Mouse (Mus musculus) embryonic facial prominence, embryonic 14.5 days (tissue): ENCODE data around the gene Med9. TPM values are rescaled to one million over a fixed set of nuclear protein-coding genes. Genes with fewer than 3 reads are reported as not detected.
A peak's percentile ranks its signal among the peaks of the same experiment; 100 is the strongest.

ENCODE experiments used
- ATAC-seq: fragments of 200-750 bp; cut with Nextera tagmentation; 2 replicates; pipeline ENCODE4 v1.8.0; 2017; ENCODE audit warnings: low read depth, moderate number of reproducible peaks, moderate TSS enrichment
- DNase-seq: peaks from one replicate; pipeline ENCODE4 v3.0.0-alpha.2; 2015; ENCODE audit warnings: low spot score
- H3K27ac ChIP-seq: fragments of 300-500 bp; sonication (generic); replicated peaks from 2 replicates; pipeline ENCODE4 v1.5.1; 2014; ENCODE audit warnings: low read depth, mild to moderate bottlenecking, low read length, moderate library complexity
- H3K27me3 ChIP-seq: fragments of 300-500 bp; sonication (generic); replicated peaks from 2 replicates; pipeline ENCODE4 v1.6.1; 2014; ENCODE audit warnings: low read length; ENCODE audit not compliant: control insufficient read depth, insufficient read depth
- H3K36me3 ChIP-seq: fragments of 300-500 bp; sonication (generic); 2 replicates; pipeline ENCODE4 v1.6.1; 2014; ENCODE audit warnings: low read length, mixed read lengths; ENCODE audit not compliant: control insufficient read depth, insufficient read depth
- H3K4me1 ChIP-seq: fragments of 300-500 bp; sonication (generic); 2 replicates; pipeline ENCODE4 v1.6.1; 2014; ENCODE audit warnings: antibody characterized with exemption, low read length; ENCODE audit not compliant: control insufficient read depth, insufficient read depth
- H3K4me2 ChIP-seq: fragments of 300-500 bp; sonication (generic); 2 replicates; pipeline ENCODE4 v1.6.1; 2014; ENCODE audit warnings: low read depth, mild to moderate bottlenecking, low read length, moderate library complexity, mixed read lengths
- H3K4me3 ChIP-seq: fragments of 300-500 bp; sonication (generic); 2 replicates; pipeline ENCODE4 v1.5.1; 2014; ENCODE audit warnings: low read depth, mild to moderate bottlenecking, low read length
- H3K9ac ChIP-seq: fragments of 300-500 bp; sonication (generic); 2 replicates; pipeline ENCODE4 v1.6.1; 2014; ENCODE audit warnings: low read depth, mild to moderate bottlenecking, low read length, moderate library complexity, mixed read lengths
- H3K9me3 ChIP-seq: fragments of 300-500 bp; sonication (generic); 2 replicates; pipeline ENCODE4 v1.6.1; 2016; ENCODE audit warnings: low read length; ENCODE audit not compliant: control insufficient read depth
- WGBS: fragments of 180-500 bp; shearing (Covaris S2); extraction: QIAGEN DNeasy Blood & Tissue Kit; methylation state at CpG from one replicate; pipeline ENCODE4 v1.1.7; 2014; 5-methylcytosine and 5-hydroxymethylcytosine counted together
- polyA plus RNA-seq: library from polyadenylated mRNA; unstranded; fragments of >200 nt; fragmentation: Nextera tagmentation; extraction: Ambion mirVana; gene quantifications from 2 replicates; pipeline ENCODE4 v1.2.1, GENCODE M21; 2014

Gene Med9
- polyA plus RNA-seq, 1 experiment from 2014 or later: 33.3 TPM

DNA sequence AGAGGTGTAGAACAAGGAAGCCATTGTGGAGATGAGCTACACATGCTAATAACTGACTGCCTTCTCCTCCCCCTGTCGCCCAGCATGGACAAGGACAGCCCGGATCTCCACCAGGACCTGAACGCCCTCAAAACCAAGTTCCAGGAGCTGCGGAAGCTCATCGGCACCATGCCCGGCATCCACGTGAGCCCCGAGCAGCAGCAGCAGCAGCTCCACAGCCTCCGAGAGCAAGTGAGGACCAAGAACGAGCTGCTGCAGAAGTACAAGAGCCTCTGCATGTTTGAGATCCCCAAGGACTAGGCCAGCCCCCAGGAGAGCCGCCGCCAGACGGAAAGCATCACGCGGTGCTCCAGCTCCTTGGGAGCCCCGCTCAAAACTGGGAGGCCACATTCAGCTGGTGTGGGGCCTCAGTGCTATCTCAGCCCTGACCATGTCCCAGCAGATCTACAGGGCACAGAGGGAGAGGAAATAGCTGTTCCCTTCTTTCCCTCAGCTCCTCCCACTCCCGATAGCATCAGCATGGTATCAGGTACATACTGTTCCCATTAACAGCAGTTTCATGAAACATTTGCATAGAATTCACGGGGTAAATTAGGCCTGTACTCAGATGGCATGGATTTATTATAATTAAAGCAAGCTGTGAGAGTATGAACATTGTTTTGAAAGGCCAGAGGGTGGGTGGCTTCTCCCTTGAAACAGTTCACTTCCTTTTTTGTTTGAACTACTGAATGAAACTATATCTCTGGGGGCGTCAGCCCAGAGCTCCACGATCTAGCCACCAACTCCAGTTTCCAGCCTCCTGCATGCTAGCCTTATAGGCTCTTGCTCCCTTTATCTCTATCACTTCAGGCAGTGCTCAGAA is 12.7 kb downstream of the Med9 start:
- ATAC-seq (peak; percentile 22; the same call in 1 of the 2 replicates), DNase-seq (peak; percentile 56)
- H3K36me3 ChIP-seq: peaks cover 26% of the 10 kb centered on the region
- H3K9ac ChIP-seq: no peak overlapping the region; the same call in 1 of the 2 replicates
- H3K4me2 ChIP-seq: peak overlapping the region; percentile 16; the same call in 1 of the 2 replicates
- no peak overlapping the region for H3K4me3 ChIP-seq
- H3K4me1 ChIP-seq: peaks cover 27% of the 10 kb centered on the region
- 42% methylated on average over 20 of the region's 20 CpGs for WGBS
- H3K27ac ChIP-seq: peak overlapping the region; percentile 46; the same call in 1 of the 2 replicates
- peaks cover 23% of the 10 kb centered on the region for H3K27me3 ChIP-seq
- H3K9me3 ChIP-seq: no peaks in the 10 kb centered on the region

DNA sequence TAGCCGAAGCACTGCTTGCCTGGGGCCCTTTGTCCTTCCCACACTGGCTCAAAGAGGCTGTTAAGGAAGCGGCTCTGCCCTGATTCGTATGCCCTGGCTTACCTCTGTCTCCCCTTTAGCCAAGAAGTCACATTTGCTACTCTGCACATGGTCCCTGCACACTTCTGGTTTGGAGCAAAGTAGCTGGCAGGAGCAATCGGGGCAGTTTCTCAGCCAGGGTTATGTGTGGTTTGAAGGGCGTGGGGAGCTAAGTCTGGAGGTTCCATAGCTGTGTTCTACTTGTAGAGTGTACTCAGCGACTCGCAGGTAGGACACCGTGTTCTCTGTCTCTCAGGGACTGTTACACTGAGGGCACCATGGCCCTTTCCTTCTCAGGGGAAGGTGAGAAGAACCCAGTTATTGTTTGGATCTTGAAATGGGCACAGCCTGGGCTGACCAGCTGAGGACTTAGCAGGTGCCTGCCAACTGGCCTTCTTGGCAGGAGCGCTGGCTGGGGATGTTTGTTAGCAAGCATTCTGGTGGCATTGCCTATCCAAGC is 13.4 kb downstream of the Med9 start:
- H3K4me3 ChIP-seq: no peak overlapping the region
- no peak for DNase-seq

GRCm38 (mm10) chr11:59962590-59962989 is 14.6 kb downstream of the Med9 start:
- ATAC-seq (no peak), DNase-seq (no peak)
- Histone ChIP-seq H3K4me3 (no peak overlapping the region), H3K27me3 (peaks cover 23% of the 10 kb centered on the region), H3K9me3 (no peaks in the 10 kb centered on the region), H3K36me3 (peaks cover 18% of the 10 kb centered on the region), H3K4me1 (peaks cover 27% of the 10 kb centered on the region), H3K27ac (no peak overlapping the region), H3K9ac (no peak overlapping the region), H3K4me2 (no peak overlapping the region)
- WGBS: 84% methylated on average over 3 of the region's 3 CpGs

More for the DNA sequence above, 13.4 kb downstream of the Med9 start:
- Histone ChIP-seq H3K36me3 (peaks cover 23% of the 10 kb centered on the region), H3K4me2 (no peak overlapping the region), H3K4me1 (peaks cover 27% of the 10 kb centered on the region), H3K9ac (no peak overlapping the region), H3K9me3 (no peaks in the 10 kb centered on the region), H3K27me3 (peaks cover 23% of the 10 kb centered on the region), H3K27ac (peak overlapping the region; percentile 46; the same call in 1 of the 2 replicates)
- 66% methylated on average over 9 of the region's 9 CpGs for WGBS
- no peak for ATAC-seq

DNA sequence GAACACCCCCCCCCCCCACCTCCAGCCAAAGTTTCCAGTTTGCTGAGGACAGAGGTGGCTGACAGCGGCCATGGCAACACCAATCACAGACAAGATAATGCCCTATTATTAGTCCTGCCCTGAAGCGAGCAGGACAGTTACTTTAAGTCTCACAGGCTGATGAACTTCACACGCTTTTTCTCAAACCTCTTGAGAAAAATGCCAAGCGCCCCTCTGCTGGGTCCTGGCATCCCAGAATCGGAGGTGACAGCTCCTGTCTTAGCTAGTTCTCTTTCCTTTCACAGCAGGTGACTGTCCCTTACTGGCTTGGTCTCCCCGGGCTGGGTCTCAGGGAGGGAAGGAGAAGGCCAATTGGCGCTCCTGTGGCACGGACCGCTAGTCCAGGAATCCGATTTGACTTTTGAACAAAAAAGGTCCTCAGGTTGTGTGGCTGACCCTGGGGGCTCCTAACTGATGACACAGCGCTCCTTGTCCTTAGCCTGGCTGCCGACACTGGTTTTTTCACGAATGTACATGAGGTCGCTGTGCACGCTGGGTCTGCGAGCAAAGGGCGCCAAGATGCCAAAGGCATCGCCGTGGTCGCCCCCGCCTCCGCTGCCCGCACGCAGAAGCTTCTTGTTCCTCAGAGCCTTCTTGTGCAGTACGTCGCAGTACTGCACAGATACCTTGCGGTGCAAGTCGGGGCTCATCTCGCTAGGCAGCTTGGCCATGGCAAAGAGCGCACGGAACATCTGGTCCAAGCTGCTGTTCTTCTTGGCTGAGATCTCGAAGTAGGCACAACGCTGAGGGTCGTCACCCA is 15.6 kb downstream of the Med9 start:
- Histone ChIP-seq H3K27ac (no peak overlapping the region), H3K4me2 (peak overlapping the region; percentile 73), H3K4me3 (peak overlapping the region; percentile 42), H3K36me3 (peaks cover 18% of the 10 kb centered on the region), H3K4me1 (peaks cover 27% of the 10 kb centered on the region), H3K9ac (peak overlapping the region; percentile 60), H3K27me3 (peaks cover 23% of the 10 kb centered on the region), H3K9me3 (no peaks in the 10 kb centered on the region)
- DNase-seq (peak; percentile 15), ATAC-seq (no peak)
- WGBS: 11% methylated on average over 33 of the region's 34 CpGs

DNA sequence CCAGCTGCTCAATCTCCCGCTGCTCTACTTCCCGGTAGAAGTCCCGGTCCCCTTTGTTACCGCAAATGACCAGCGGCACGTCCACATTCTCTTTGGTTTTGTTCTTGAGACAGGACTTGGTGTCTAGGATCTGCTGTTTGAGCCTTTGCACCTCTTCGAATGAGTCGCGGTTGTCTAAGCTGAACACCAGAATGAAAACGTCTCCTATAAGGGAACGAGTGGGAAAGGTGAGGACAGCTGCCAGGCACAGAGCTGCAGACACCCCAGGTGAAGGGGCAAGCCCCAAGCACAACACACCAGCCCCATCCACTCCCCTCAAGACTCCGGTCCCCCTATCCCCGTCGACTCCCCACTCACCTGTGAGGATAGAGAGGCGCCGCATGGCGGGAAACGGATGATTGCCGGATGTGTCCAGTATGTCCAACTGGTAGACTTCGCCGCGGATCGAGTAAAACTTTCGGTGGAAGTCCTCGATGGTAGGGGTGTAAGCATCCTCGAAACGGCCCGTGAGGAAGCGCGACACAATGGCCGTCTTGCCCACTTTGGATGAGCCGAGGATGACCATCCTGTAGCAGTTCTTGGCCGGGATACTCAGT is 16.3 kb downstream of the Med9 start:
- Histone ChIP-seq H3K4me3 (peak overlapping the region; percentile 42), H3K27ac (no peak overlapping the region), H3K9ac (peak overlapping the region; percentile 60), H3K36me3 (peaks cover 18% of the 10 kb centered on the region), H3K4me1 (peaks cover 27% of the 10 kb centered on the region), H3K4me2 (peak overlapping the region; percentile 73), H3K27me3 (peaks cover 23% of the 10 kb centered on the region), H3K9me3 (no peaks in the 10 kb centered on the region)
- ATAC-seq (no peak), DNase-seq (no peak)
- 3% methylated on average over 31 of the region's 33 CpGs for WGBS

- Histone ChIP-seq H3K27me3 (peaks cover 23% of the 10 kb centered on the region), H3K9ac (peak within 1 kb of the TSS; percentile 60), H3K4me1 (peaks cover 26% of the 10 kb centered on the region), H3K4me3 (peak within 1 kb of the TSS; percentile 42), H3K27ac (no peak within 1 kb of the TSS), H3K36me3 (peaks cover 16% of the 10 kb centered on the region), H3K9me3 (no peaks in the 10 kb centered on the region), H3K4me2 (peak within 1 kb of the TSS; percentile 73)
- under 1% methylated on average over 14 of the region's 28 CpGs for WGBS
- peak; percentile 89 for ATAC-seq
- DNase-seq: peak; percentile 83
Observed at GRCm38 (mm10) chr11:59964818-59965217, 16.8 kb downstream of the Med9 start, which contains the start of gene Rasd1. TSS of gene Rasd1 (minus strand) at chr11:59964944.

GRCm38 (mm10) chr11:59965227-59966101 is 17.5 kb downstream of the Med9 start:
- peaks cover 23% of the 10 kb centered on the region for H3K27me3 ChIP-seq
- peak; percentile 63 for DNase-seq
- WGBS: 27% methylated on average over 25 of the region's 25 CpGs
- peaks cover 16% of the 10 kb centered on the region for H3K36me3 ChIP-seq
- no peak overlapping the region for H3K27ac ChIP-seq
- ATAC-seq: peak; percentile 78
- peak overlapping the region; percentile 60 for H3K9ac ChIP-seq
- H3K4me2 ChIP-seq: peak overlapping the region; percentile 73
- peak overlapping the region; percentile 42 for H3K4me3 ChIP-seq
- peaks cover 19% of the 10 kb centered on the region for H3K4me1 ChIP-seq
- H3K9me3 ChIP-seq: no peaks in the 10 kb centered on the region
